Mouse (Mus musculus) small intestine, adult 2 months (tissue): Measurements from ENCODE around the gene Safb.
"Not testable (repeated sequence)": the region's sequence is repeated elsewhere in the genome, so short reads cannot be mapped to it uniquely, and the experiment has no call there.

ENCODE experiments used
- CTCF ChIP-seq: fragments of 200-500 bp; IDR thresholded peaks from 2 replicates; pipeline ENCODE4 v1.5.1; 2012; ENCODE audit warnings: low read depth, mild to moderate bottlenecking, control low read depth, inconsistent platforms, low read length, moderate library complexity, mixed read lengths; ENCODE audit not compliant: insufficient replicate concordance, insufficient read length; ENCODE audit errors: extremely low read depth
- POLR2A ChIP-seq: fragments of 200-500 bp; IDR thresholded peaks from 2 replicates; pipeline ENCODE4 v1.6.1; 2012; ENCODE audit warnings: low read depth, mild to moderate bottlenecking, control low read depth, inconsistent platforms, low read length, moderate library complexity

- not testable (repeated sequence) for TF ChIP-seq CTCF, POLR2A
Measured at GRCm38 (mm10) chr17:56613893-56614292, 29.3 kb downstream of the Safb start.
